Mouse (Mus musculus): Measurements from ENCODE around the gene Cd300lf.
A peak's percentile ranks its signal among the peaks of the same experiment; 100 is the strongest.

Cd300lf gene

GRCm38 (mm10) chr11:115104769-115105563 is 28.8 kb downstream of the Cd300lf start:
- DNase-seq (ENCODE audit: low spot score): no peak

GRCm38 (mm10) chr11:115103470-115104413 is 30.1 kb downstream of the Cd300lf start:
- DNase-seq (ENCODE audit: low spot score): no peak

GRCm38 (mm10) chr11:115102116-115102515 is 31.7 kb downstream of the Cd300lf start:
- DNase-seq (ENCODE audit: low spot score): no peak

- no peak for DNase-seq (ENCODE audit: low spot score)
Observed at GRCm38 (mm10) chr11:115101615-115102051, 32.2 kb downstream of the Cd300lf start.

- no peak for DNase-seq (ENCODE audit: low spot score)
Observed at GRCm38 (mm10) chr11:115100741-115101140, 33.1 kb downstream of the Cd300lf start.

GRCm38 (mm10) chr11:115100032-115100621 is 33.7 kb downstream of the Cd300lf start:
- DNase-seq (ENCODE audit: low spot score): no peak

- no peak for DNase-seq (ENCODE audit: low spot score)
Observed at GRCm38 (mm10) chr11:115099241-115099840, 34.5 kb downstream of the Cd300lf start.

GRCm38 (mm10) chr11:115098203-115098932 is 35.4 kb downstream of the Cd300lf start:
- no peak for DNase-seq (ENCODE audit: low spot score)

GRCm38 (mm10) chr11:115092140-115092539 is 41.7 kb downstream of the Cd300lf start:
- DNase-seq (ENCODE audit: low spot score): no peak

GRCm38 (mm10) chr11:115091362-115091901 is 42.4 kb downstream of the Cd300lf start, which contains the start of gene Rab37:
Rab37 (plus strand) TSS chr11:115091431.
- DNase-seq (ENCODE audit: low spot score): no peak

GRCm38 (mm10) chr11:115089853-115090252 is 43.9 kb downstream of the Cd300lf start:
- DNase-seq (ENCODE audit: low spot score): no peak

GRCm38 (mm10) chr11:115086213-115086612 is 47.6 kb downstream of the Cd300lf start:
- no peak for DNase-seq (ENCODE audit: low spot score)

- DNase-seq (ENCODE audit: low spot score): no peak
Observed at GRCm38 (mm10) chr11:115085064-115085463, 48.7 kb downstream of the Cd300lf start.

GRCm38 (mm10) chr11:115084595-115084994 is 49.2 kb downstream of the Cd300lf start:
- DNase-seq (ENCODE audit: low spot score): no peak

- peak; percentile 43 for DNase-seq (ENCODE audit: low spot score)
Observed at GRCm38 (mm10) chr11:115083376-115084139, 50.2 kb downstream of the Cd300lf start.

GRCm38 (mm10) chr11:115082196-115082595 is 51.6 kb downstream of the Cd300lf start:
- DNase-seq (ENCODE audit: low spot score): no peak

GRCm38 (mm10) chr11:115081373-115081772 is 52.4 kb downstream of the Cd300lf start:
- DNase-seq (ENCODE audit: low spot score): no peak

GRCm38 (mm10) chr11:115080886-115081285 is 52.9 kb downstream of the Cd300lf start:
- no peak for DNase-seq (ENCODE audit: low spot score)

GRCm38 (mm10) chr11:115078680-115079079 is 55.1 kb downstream of the Cd300lf start:
- DNase-seq (ENCODE audit: low spot score): no peak

- no peak for DNase-seq (ENCODE audit: low spot score)
Observed at GRCm38 (mm10) chr11:115077436-115077835, 56.4 kb downstream of the Cd300lf start.

Measured in spleen, adult 12 weeks (tissue).